Mouse (Mus musculus) G1E (cell line): ENCODE measurements around the gene Gpr18. TPM values are rescaled to one million over a fixed set of nuclear protein-coding genes. Genes with fewer than 3 reads are reported as not detected.

Experiments used
- ATAC-seq: 2 replicates; pipeline ENCODE4 v1.8.0; 2016; ENCODE audit warnings: mild to moderate bottlenecking; ENCODE audit not compliant: insufficient number of reproducible peaks, poor library complexity, low FRiP score, severe bottlenecking; ENCODE audit errors: extremely low read depth
- DNase-seq: peaks from one replicate; pipeline ENCODE4 v3.0.0; 2012; ENCODE audit warnings: low spot score
- H3K27me3 ChIP-seq: 2 replicates; pipeline ENCODE4 v1.6.1; 2012; ENCODE audit warnings: mild to moderate bottlenecking, low read length, inconsistent platforms; ENCODE audit not compliant: insufficient read depth
- H3K36me3 ChIP-seq: replicated peaks from 2 replicates; pipeline ENCODE3; 2012; ENCODE audit warnings: mild to moderate bottlenecking, inconsistent platforms
- H3K4me1 ChIP-seq: 2 replicates; pipeline ENCODE4 v1.6.1; 2012; ENCODE audit warnings: low read depth, low read length, inconsistent platforms, mixed read lengths; ENCODE audit not compliant: insufficient read depth
- H3K4me3 ChIP-seq: 2 replicates; pipeline ENCODE4 v1.5.1; 2012; ENCODE audit warnings: low read depth, mild to moderate bottlenecking, inconsistent platforms, low read length, moderate library complexity, mixed read lengths
- H3K9me3 ChIP-seq: replicated peaks from 2 replicates; pipeline ENCODE4 v1.6.1; 2012; ENCODE audit warnings: inconsistent platforms
- CTCF ChIP-seq: IDR thresholded peaks from 2 replicates; pipeline ENCODE4 v1.5.1; 2012; ENCODE audit warnings: low read depth, low read length, inconsistent platforms, mixed read lengths
- GATA1 ChIP-seq: IDR thresholded peaks from 2 replicates; pipeline ENCODE4 v1.6.1; 2012; ENCODE audit warnings: borderline replicate concordance, low read length, inconsistent platforms, mixed read lengths
- GATA2 ChIP-seq: IDR thresholded peaks from 2 replicates; pipeline ENCODE4 v1.6.1; 2012; ENCODE audit warnings: low read depth, low read length, inconsistent platforms, borderline replicate concordance
- POLR2AphosphoS5 ChIP-seq: IDR thresholded peaks from 2 replicates; pipeline ENCODE4 v1.6.1; 2012; ENCODE audit warnings: low read depth, low read length, inconsistent platforms; ENCODE audit not compliant: insufficient replicate concordance
- TAL1 ChIP-seq: conservative IDR thresholded peaks from 2 replicates; pipeline ENCODE4 v1.6.1; 2012; ENCODE audit warnings: low read depth, low read length, inconsistent platforms, mixed read lengths
- polyA plus RNA-seq: library from polyadenylated mRNA; stranded (reverse); fragments of >175 nt; gene quantifications from 2 replicates; pipeline ENCODE4 v1.2.3, GENCODE M21; 2012
- total RNA-seq, 2 experiments: library from RNA; stranded (forward) in 1 of 2; stranded (reverse) in 1 of 2; fragments of 200-1000 nt in 1 of 2; fragments of >200 nt in 1 of 2; fragmentation: Nextera tagmentation in 1 of 2; gene quantifications; 2 replicates each; pipeline ENCODE4 v1.2.3; 2014 to 2017

Gpr18 gene
- total and polyA plus RNA-seq, 3 experiments, result 0.27 TPM; not detected in 2

DNA sequence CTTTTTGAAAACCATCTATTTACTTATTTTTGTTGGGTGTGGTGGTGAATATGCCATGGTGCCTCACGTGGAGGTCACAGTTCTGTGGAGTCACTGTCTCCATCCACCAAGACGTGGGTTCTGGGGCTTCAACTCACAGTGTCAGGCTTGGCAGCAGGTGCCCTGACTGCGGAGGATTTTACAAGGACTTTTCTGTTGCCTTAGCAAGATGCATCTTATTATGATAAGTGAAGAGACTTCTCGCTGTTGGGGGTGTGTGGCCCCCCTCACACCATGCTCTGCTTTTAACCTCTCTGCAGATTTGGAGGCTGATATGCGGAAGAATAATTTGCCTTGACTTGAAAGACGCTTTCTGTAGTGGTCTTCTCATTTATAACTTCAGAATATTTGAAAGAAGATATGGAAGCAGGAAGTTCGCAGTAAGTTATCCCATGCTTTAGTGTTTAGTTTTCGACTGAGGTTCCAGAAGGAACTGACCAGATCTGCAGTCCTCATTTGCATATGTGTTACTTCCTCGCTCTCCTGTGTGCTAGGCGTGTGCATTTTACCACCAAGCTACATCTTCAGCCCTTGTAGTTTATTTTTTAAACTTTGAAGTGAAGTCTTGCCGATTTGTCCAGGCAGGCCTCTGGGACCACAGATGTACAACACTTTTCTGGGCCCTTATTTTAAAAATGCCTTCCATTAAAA, 8.4 kb downstream of the Gpr18 start:
- TF ChIP-seq TAL1 (no peak), GATA1 (no peak), GATA2 (no peak), CTCF (no peak), POLR2AphosphoS5 (no peak)
- ATAC-seq (no peak), DNase-seq (no peak)
- Histone ChIP-seq H3K36me3 (peaks cover 86% of the 10 kb centered on the region), H3K4me1 (0 out of 2 replicates have a peak, but pooled peaks cover 2% of the 10 kb centered on the region), H3K9me3 (no peaks in the 10 kb centered on the region), H3K4me3 (no peak overlapping the region), H3K27me3 (no peaks in the 10 kb centered on the region)

DNA sequence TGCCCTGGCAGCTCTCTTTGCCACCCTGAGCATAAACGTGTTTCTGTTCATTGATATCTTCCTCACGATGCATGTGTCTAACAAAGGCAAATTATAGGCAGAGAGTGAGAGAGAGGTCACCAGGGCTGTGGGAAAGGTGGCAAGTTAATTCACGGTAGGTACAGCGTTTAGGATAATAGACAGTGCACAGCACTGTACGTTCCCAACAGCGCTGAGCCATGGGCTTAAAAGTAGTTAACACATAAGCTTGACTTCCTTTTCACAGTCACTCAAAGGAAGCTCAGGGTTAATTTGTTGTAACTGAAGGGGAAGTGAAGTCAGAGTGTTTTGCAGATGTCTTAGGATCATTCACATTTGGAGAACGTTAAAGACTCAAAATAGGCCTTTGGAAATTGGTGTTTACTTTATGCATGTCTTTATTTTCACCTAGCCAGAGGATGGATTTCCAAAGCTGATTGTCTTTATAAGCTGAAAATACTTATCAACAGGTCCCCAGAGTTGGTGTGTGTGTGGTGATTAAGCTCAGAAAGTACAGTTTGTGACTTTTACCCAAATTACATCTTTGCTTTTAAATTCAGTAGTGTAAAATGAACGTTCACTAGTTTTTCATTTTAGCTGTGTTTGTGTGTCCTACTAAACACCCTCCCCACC, 9.1 kb downstream of the Gpr18 start:
- no peak for TF ChIP-seq GATA2
- TF ChIP-seq GATA1, result no peak
- TF ChIP-seq POLR2AphosphoS5, result no peak
- TF ChIP-seq CTCF, result no peak
- H3K4me1 ChIP-seq, result 0 out of 2 replicates have a peak, but pooled peaks cover 2% of the 10 kb centered on the region
- peaks cover 86% of the 10 kb centered on the region for H3K36me3 ChIP-seq
- no peaks in the 10 kb centered on the region for H3K9me3 ChIP-seq
- no peaks in the 10 kb centered on the region for H3K27me3 ChIP-seq
- DNase-seq, result no peak
- no peak overlapping the region for H3K4me3 ChIP-seq
- no peak for ATAC-seq

DNA sequence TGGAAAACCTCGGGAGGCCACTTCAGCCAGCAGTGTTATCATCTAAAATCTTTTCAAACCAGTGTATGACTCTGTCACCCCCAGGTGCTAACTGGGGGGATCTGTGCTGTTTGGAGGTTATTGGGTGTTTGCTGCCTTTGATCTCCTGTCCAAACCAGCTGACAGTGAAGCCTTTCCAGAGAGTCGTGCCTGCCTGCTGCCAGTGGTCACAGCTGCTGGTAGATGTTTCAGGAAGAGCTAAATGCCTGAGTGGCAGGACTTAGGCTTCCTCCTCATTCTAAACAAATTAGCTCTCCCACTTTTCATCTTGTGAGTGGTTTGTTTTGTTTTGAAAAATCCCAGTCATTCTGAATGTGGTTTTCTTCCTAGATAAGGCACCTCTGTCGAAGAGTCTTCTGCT, 10.8 kb downstream of the Gpr18 start:
- H3K4me3 ChIP-seq, result no peak overlapping the region
- peaks cover 84% of the 10 kb centered on the region for H3K36me3 ChIP-seq
- no peak for TF ChIP-seq POLR2AphosphoS5
- no peak for TF ChIP-seq CTCF
- no peak for TF ChIP-seq GATA2
- TF ChIP-seq TAL1, result no peak
- no peak for TF ChIP-seq GATA1
- DNase-seq, result no peak
- H3K9me3 ChIP-seq, result peaks cover 3% of the 10 kb centered on the region
- 0 out of 2 replicates have a peak, but pooled peaks cover 2% of the 10 kb centered on the region for H3K4me1 ChIP-seq
- no peaks in the 10 kb centered on the region for H3K27me3 ChIP-seq
- no peak for ATAC-seq

DNA sequence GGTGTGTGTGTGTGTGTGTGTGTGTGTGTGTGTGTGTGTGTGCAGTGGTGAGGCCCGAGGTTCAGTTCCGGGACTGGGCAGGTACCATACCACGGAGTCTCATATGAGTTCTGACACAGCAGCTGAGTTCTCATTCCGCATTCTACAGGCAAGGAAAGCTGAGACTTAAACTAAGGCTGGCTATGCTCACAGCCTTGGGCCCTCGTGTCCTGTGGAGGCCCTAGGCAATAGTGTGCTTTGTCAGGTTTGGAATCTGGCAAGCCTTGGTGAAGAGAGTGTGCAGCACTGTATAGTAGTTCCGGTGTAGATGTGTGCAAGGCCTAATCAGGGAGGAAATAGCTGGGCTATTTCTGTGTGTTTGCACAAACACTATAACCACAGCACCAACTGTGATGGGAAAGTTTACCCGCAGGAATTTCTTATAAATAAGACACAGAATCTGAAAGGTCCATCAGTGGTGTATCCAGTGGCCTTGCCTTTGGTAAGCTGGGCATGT, 12.2 kb downstream of the Gpr18 start:
- ATAC-seq (no peak), DNase-seq (no peak)
- no peaks in the 10 kb centered on the region for H3K27me3 ChIP-seq
- no peak for TF ChIP-seq CTCF
- H3K4me1 ChIP-seq, result 0 out of 2 replicates have a peak, but pooled peaks cover 2% of the 10 kb centered on the region
- H3K4me3 ChIP-seq, result no peak overlapping the region
- peaks cover 4% of the 10 kb centered on the region for H3K9me3 ChIP-seq
- H3K36me3 ChIP-seq, result peaks cover 83% of the 10 kb centered on the region

DNA sequence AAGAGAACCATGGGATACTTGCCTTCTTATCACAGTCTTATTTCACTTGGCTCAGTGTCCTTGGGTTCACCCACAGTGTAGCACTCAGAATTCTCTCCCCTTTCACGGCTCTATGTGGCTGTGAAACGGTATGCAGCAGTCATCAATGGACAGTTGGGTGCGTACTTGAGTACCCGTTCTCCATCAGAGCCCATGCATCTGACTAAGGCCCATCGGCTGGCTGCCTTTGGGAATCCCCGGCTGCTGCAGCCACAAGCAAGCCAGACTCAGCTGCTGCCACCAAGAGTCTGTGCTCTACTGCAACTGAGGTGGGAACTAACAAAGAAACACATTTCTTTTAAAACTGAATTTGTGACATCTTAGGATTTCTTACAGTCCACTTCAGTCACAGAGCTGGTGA, 14.1 kb downstream of the Gpr18 start:
- DNase-seq, result no peak
- Histone ChIP-seq H3K4me1 (0 out of 2 replicates have a peak, but pooled peaks cover 2% of the 10 kb centered on the region), H3K36me3 (peaks cover 76% of the 10 kb centered on the region), H3K9me3 (peaks cover 4% of the 10 kb centered on the region), H3K4me3 (no peak overlapping the region), H3K27me3 (no peaks in the 10 kb centered on the region)
- no peak for TF ChIP-seq GATA1
- TF ChIP-seq CTCF, result no peak
- no peak for TF ChIP-seq TAL1
- no peak for TF ChIP-seq POLR2AphosphoS5
- no peak for TF ChIP-seq GATA2
- ATAC-seq, result no peak

DNA sequence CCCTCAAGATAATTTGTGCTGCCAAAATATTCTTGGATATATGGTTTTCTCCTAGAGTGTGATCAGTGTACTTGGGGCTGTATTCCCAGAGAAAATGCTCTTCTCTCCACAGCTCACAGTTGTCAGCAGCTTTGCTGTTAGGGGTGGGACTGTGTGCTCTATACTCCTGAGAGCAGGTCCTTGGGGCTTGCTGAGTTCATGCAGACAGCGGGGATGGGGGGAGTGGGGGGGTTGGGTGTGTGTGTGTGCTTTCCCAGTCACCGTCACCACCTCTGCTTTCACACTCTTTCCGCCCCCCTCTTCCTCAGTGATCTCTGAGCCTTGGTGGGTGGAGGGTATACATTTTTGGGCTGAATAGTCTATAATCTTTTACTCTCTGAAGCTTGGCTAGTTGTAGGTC, 16.5 kb downstream of the Gpr18 start:
- TF ChIP-seq TAL1 (no peak), GATA1 (no peak), POLR2AphosphoS5 (no peak), CTCF (no peak), GATA2 (no peak)
- no peak for ATAC-seq
- Histone ChIP-seq H3K27me3 (no peaks in the 10 kb centered on the region), H3K36me3 (peaks cover 67% of the 10 kb centered on the region), H3K4me3 (no peak overlapping the region), H3K9me3 (peaks cover 4% of the 10 kb centered on the region), H3K4me1 (peaks cover 5% of the 10 kb centered on the region; the same call in 1 of the 2 replicates)
- DNase-seq, result no peak
